Mouse (Mus musculus) layer of hippocampus, adult 18-20 months (tissue): Measurements from ENCODE around the gene Dync1i2. TPM values are rescaled to one million over a fixed set of nuclear protein-coding genes. Genes with fewer than 3 reads are reported as not detected.

ENCODE experiments used
- DNase-seq, 2 experiments: peaks; one replicate each; pipeline ENCODE4 v3.0.0; 2022; ENCODE audit warnings: low spot score in 2 of 2
- long read RNA-seq: library from polyadenylated mRNA; stranded (forward); transcript quantifications from one replicate; pipeline ENCODE4 v2.0.0, GENCODE M21; 2021
- total RNA-seq, 2 experiments: library from RNA; stranded (reverse); gene quantifications; 2 replicates each; pipeline ENCODE4 v1.2.3; 2021

The Dync1i2 gene
- 100 to 1,000 TPM; 123 to 131 TPM for total RNA-seq
- long read RNA-seq, transcript Dync1i2-202 (17 exons, 2,097 nt), result major isoform, 28 of 83 reads
- long read RNA-seq, transcript Dync1i2-207 (17 exons, 2,585 nt), result minor isoform, 8 of 83 reads
- long read RNA-seq, transcript Dync1i2-201 (16 exons, 2,631 nt), result minor isoform, 21 of 83 reads
- long read RNA-seq, transcript Dync1i2-204 (16 exons, 2,466 nt), result minor isoform, 10 of 83 reads
- long read RNA-seq, partial matches to known transcripts, result 9 of 83 reads
- long read RNA-seq, other reads (novel, unspliced or antisense), result 7 of 83 reads

DNA sequence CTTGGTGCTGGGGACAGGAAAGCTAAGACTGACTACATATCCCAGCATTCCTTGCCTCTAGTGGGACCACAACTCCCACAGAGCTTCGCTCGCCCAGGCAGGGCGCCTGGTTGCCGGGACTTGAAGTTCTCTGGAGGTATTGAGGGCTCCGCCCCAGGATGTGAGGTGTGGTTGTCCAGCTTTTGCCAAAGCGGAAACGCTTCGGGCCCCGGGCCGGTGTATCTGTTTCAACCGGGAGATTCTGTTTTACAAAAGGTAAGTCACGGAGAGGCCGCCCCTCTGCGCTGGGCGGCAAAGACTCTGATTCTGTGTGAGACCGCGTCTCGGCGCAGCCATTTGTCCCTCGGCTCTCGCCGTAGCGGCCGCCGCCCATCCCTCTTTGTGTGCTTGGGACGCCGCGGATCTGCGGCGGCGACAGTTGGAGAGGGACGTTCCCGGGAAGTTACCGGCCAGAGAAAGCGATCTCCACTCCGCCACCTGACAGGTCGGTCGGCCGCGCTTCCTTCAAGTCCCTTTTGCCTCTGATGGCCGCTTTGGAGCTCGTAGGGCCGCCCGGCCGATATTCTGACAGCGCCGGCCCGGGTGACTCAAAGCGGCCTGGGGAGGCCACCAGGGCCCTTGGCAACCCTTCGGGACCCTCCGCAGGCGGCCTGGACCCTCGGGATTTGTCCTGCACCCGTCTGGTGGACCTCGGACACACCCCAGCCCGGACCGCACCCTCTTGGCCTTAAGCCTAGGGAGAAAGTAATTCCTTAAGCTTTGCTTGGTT, at the start of gene Dync1i2:
Gene Dync1i2, plus strand, starts transcription at position 116 of the 769 bp plus-strand sequence.
- peak; percentile 93 to 96 for DNase-seq

GRCm38 (mm10) chr2:71162831-71163621, 48.5 kb upstream of the Dync1i2 start:
- no peak for DNase-seq

- no peak for DNase-seq
These were observed 44.3 kb upstream of the Dync1i2 start for GRCm38 (mm10) chr2:71167211-71167610.

DNA sequence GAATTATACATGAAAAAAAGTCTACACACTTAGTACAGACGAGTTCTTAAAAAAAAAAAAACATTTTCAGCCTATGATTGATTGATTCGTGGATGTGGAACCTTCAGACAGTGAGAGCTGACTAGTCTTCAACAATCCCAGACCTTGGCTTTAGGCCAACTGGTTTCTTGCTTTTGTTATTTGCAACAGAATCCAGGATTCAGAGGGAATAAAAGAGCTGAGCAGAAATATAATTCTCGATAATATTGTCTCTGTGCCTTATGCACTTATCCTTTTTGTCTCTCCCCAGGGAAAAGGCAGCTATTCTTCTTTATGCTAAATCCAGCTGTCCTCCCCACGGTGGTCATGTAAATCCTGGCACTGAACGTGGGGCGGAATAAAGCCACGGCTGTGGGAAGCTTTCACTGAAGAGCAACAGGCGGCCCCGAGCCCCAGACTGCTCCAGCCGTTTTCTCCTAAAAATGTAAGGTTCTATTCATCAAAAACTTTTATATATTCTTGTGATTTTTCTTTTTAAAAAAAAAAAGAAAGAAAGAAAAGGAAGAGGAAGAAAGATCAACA, 43.0 kb upstream of the Dync1i2 start:
- DNase-seq, result no peak

GRCm38 (mm10) chr2:71173031-71173430, 38.5 kb upstream of the Dync1i2 start:
- DNase-seq, result no peak

DNA sequence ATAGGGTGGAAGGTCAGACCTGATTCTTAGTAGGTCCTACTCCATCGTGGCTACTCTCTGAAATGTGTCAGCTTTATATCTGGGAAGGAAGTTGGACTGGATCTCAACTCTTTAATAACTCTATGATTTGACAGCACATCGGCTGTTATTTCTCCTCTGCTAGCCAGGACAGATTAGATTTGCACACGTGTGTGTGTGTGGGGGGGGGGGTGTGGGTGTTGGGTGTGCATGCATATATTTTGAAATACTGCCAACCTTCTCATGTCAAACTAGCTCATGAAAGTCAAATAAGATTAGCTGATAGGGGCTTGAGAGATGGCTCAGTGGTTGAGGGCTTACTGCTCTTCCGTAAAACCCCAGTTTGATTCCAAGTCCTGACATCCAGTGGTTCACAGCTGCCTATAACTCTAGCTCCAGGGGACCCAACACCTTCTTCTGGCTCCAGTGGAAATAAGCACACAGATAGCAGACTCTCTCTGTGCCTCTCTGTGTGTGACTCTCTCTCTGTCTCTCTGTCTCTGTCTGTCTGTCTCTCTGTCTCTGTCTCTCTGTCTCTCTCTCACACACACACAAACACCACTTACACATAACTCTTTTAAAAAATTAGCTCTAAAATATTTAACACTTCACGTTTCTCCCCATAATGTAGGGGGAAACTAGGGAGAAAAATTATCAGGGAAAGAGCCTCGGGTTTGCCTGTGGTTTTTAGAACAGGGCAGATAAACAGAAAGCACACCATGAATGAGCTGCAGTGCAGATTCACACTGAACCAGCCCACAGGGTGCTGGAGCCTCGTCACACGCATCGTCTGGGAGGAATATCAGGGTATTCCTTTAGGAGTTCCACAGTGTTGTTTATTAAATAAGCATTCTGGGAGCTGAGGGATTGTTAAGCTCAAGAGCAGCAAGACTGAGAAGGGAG, 34.9 kb upstream of the Dync1i2 start:
- no peak for DNase-seq

DNA sequence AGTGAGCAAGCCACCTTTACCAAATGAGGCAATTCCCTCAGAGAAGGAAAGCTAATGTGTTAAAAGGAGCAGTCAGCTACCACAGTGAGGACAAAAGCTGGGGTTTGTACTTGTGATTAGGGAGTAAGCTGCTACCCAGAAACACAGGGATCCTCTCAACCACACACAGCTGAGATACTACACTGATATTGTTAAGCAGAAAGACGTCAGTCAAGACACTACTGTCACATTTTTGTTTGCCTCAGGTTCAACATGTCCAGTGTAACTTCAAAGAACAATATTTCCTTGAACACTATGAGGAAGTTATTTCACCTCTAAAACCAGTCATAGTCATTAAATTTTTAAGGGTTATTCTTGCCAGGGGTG, 34.3 kb upstream of the Dync1i2 start:
- no peak for DNase-seq

DNA sequence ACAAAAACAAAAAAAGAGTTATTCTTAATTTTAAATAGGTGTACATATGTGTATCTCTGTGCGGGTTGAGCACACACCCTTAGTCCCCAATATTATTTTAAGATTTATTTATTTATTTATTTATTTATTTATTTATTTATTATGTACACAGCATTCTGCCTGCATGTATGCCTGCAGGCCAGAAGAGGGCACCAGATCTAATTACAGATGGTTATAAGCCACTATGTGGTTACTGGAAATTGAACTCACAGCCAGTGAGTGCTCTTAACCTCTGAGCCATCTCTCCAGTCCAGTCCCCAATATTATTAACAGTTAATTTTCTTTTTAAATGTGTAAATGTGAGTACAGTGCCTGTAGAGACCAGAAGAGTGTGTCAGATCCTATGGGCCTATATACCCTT, 33.7 kb upstream of the Dync1i2 start:
- no peak for DNase-seq

DNA sequence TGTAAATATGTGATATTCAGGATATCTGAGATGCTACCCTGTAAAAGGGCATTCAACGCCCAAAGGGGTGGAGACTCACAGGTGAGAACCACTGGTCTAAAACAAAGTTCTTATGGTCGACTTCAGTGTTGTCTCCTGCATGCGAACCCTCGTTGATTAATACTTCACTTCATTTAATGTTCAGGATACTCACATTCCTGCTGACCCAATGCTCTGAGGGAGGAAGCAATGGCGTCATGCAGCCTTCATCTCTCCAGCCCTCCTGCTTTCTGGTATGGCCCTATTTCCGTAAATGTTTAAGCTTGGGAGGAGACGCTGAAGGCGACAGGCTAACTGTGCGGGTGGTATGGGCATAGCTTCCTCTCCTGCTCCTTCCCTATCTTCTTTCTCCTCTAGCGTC, 31.8 kb upstream of the Dync1i2 start:
- DNase-seq, result no peak

DNA sequence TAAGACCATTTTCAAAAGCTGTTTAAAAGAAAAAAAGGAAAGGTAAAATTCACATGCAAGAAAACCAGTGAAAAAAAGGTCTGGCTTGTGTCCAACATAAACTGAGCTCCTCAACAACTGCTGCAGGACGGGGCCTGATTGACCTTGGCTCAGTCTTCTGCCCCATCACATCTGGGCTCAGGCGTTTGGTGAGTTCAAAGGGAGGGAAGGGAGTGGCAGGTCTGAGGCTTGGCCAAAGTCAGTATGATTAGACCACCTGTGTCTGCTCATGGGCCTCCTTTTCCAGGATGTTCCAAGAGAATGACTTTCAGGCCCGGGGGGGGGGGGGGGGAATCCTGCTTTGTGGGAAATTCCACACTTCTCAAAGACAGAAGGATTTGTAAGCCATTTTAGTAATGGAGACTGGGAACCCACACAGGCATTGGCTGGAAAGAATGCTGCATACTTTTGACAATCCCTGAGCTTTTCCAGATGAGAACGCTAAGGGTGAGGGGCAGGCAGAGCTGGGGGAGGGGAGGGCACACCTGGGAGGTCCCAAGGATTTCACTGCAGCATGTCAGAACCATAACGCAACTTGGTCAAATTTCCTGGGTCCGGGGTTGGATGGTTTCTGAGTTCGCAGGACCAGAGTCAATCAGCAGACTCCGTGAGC, 30.8 kb upstream of the Dync1i2 start:
- DNase-seq, result no peak

DNA sequence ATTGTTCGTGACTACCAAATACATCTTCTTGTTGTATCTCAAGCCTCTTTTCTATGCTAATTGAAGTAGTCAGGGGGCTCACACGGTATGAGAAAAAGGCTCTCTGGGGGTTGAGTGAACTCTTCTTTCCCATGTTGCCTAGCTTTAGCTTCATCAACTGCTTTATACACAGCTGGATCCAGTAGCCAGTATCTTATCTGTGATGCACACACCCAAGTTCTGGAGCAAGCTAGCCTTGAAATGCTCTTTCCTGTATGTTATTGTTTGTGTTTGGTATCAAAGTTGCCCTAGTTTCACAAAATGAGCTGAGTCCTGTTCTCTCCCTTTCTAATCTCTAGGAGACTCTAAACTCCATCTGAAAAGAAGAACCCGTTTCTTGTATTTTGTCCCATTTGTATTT, 23.6 kb upstream of the Dync1i2 start:
- DNase-seq, result no peak

DNA sequence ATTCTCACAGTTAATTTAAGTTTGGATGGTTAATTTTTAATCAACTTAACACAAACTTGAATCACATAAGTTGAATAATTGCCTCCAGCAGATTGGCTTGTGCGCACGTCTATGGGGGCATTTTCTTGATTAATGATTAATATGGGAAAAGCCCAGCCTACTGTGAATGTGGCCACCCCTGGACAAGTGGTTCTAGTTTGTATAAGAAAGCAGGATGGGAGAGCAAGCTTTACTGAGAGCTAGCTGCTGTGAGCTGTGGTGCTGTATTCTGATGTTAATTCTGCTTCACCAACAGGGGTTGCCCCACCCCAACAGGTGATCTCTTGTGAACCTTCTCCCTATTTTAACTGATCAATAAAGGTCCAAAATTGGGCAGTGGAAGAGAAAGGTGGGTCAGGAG, 22.6 kb upstream of the Dync1i2 start:
- no peak for DNase-seq

- no peak for DNase-seq
These were observed 19.9 kb upstream of the Dync1i2 start for GRCm38 (mm10) chr2:71191391-71192194.

- no peak for DNase-seq
These were observed 19.2 kb upstream of the Dync1i2 start for GRCm38 (mm10) chr2:71192195-71192807.

GRCm38 (mm10) chr2:71194137-71194960, 17.2 kb upstream of the Dync1i2 start:
- peak in 1 of 2 experiments; percentile 7 for DNase-seq

- no peak for DNase-seq
These were observed 14.6 kb upstream of the Dync1i2 start for GRCm38 (mm10) chr2:71196947-71197346.

- DNase-seq, result no peak
These were observed 12.6 kb upstream of the Dync1i2 start for GRCm38 (mm10) chr2:71198907-71199306.

DNA sequence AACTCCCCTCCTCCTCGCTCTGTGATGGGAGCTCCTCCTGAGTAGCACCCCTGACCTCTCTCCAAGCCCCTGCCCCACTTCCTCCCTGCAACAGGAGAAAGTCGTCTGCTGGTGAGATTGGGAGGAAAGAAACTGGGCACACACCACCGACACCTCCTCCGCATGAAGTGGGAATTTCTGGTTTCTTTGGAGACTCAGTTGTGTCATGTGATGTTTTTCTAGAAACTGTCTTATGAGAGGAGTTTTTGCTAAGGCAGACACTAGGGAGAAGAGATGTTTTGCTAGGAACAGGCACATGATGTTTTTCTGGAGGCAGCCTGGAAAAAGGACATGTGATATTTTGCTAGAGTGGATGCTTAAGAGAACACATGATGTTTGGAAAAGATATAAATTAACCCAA, 11.0 kb upstream of the Dync1i2 start:
- no peak for DNase-seq
